Mouse (Mus musculus) embryonic fibroblast, embryonic 13.5 days (primary cell): ENCODE measurements around the gene Aldh1a2. TPM values are rescaled to one million over a fixed set of nuclear protein-coding genes. Genes with fewer than 3 reads are reported as not detected.

ENCODE experiments used
- H3K27ac ChIP-seq: 2 replicates; pipeline ENCODE4 v1.5.1; 2012; ENCODE audit warnings: low read length, control low read depth, inconsistent platforms; ENCODE audit not compliant: insufficient read depth
- H3K4me1 ChIP-seq: 2 replicates; pipeline ENCODE4 v1.6.1; 2011; ENCODE audit warnings: low read length; ENCODE audit not compliant: control insufficient read depth, insufficient read depth
- H3K4me3 ChIP-seq: 2 replicates; pipeline ENCODE4 v1.5.1; 2011; ENCODE audit warnings: mild to moderate bottlenecking, control low read depth, low read length; ENCODE audit not compliant: insufficient read depth
- CTCF ChIP-seq: IDR thresholded peaks from 2 replicates; pipeline ENCODE4 v1.5.1; 2011; ENCODE audit warnings: mild to moderate bottlenecking, control low read depth, low read length, moderate library complexity, borderline replicate concordance; ENCODE audit not compliant: insufficient read depth
- POLR2A ChIP-seq: IDR thresholded peaks from 2 replicates; pipeline ENCODE4 v1.6.1; 2011; ENCODE audit warnings: low read depth, mild to moderate bottlenecking, control low read depth, low read length, moderate library complexity
- polyA plus RNA-seq: library from polyadenylated mRNA; stranded (reverse); fragments of >200 nt; gene quantifications from 2 replicates; pipeline ENCODE4 v1.2.4, GENCODE M21; 2011; ENCODE audit warnings: low read depth; ENCODE audit not compliant: missing spikeins, insufficient read length

Gene Aldh1a2
- polyA plus RNA-seq, 1 experiment = 4.0 TPM

DNA sequence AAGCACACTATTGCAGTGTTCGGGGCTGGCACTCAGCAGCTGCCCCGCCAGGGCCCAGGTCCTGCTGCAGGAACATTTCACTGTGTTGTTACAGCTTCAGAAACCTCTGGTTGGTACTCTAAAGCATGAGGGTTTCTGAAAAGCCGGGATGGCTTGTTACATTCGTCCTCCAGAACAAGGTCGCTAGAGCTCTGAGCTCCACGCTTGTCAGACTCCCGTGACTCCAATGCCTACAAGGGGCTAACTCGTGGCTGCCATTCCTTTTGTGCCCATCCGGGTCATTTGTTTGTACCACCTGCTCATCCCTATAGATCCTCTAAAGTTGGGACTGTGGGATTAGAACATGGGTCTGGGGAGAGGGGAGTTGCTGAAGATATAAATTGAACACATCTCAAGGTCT, 70.8 kb downstream of the Aldh1a2 start:
- Histone ChIP-seq H3K27ac (no peak overlapping the region), H3K4me3 (no peak overlapping the region), H3K4me1 (peaks cover 2% of the 10 kb centered on the region)
- TF ChIP-seq POLR2A (no peak), CTCF (no peak)

DNA sequence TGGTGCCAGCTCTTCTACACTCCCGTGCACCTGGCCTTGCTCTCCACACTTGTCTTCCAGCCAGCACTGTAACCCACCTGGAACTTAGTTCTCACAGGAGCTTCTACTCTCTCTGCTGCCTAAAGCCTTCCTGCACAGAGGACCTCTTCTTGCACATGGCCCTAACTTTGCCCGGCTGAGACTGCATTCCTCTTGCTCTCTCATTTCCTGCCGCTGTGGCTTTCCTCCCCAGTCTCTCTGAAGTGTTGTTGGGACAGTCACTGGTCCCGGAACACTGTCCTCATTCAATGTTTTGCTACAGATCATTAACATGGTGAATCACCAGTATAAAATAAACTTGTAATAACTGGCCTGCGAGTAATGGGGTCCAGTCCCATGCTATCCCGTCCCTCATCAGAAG, 73.1 kb downstream of the Aldh1a2 start:
- Histone ChIP-seq H3K27ac (peak overlapping the region; percentile 30; the same call in 1 of the 2 replicates), H3K4me3 (no peak overlapping the region), H3K4me1 (peaks cover 2% of the 10 kb centered on the region)
- no peak for TF ChIP-seq POLR2A
- TF ChIP-seq CTCF = no peak

DNA sequence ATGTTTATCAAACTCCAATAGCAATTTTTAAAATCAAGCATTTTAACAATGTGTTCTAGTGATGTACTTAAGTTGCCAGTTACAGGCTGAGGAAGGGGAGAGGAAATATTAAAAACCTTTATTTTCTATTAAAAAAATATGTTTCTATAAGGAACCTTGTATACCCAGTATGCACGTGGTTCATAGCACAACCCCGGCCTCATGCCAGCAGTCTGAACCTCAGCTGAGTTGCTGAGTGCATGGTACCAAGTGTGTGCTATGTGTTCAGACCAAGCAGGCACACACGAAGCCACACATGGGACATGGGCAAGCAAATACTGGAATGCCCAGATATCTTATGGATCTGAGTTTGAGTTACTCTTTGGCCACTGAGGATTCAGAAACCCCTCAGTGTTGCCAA, 74.2 kb downstream of the Aldh1a2 start:
- H3K27ac ChIP-seq = no peak overlapping the region
- H3K4me1 ChIP-seq = peaks cover 2% of the 10 kb centered on the region
- TF ChIP-seq POLR2A (no peak), CTCF (no peak)
- no peak overlapping the region for H3K4me3 ChIP-seq

DNA sequence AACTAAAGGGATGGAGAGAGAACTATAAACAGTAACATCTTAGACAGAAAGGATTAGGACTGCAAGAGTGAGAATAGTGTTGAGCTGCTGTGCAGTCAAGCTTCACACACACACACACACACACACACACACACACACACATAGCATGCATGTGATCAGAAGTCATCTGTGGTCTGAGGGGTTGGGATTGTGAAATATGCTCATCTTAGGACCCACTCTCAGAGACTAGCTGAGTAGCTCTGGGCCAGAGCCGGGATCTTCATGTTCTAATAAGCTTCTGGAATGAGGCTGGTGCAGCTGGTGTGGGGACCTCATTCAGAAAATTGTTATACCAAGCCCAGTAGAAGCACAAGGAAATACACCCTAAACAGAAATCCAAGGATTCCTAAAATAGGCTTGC, 75.1 kb downstream of the Aldh1a2 start:
- no peak overlapping the region for H3K4me3 ChIP-seq
- no peak for TF ChIP-seq POLR2A
- no peak for TF ChIP-seq CTCF
- H3K4me1 ChIP-seq = peaks cover 2% of the 10 kb centered on the region
- no peak overlapping the region for H3K27ac ChIP-seq

DNA sequence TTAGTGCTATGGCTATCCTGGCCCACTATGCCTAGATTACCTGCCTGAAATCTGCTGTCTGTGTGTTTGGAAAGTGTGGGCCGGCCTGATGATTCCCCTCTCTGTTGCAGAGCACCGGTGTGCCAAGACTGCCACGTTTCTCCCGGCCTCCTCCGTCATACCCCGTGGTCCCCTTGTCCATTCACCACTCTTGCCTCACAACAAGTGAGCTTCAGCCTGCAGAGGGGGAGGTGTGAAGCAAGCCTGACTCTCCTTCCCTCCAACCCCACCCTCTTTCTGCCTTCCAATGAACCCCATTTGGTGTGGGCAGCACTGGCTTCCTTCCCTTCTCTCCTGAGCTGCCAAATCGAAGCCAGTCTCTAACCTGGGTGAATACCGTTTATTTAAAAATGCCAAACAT, 79.9 kb downstream of the Aldh1a2 start:
- H3K27ac ChIP-seq = no peak overlapping the region
- H3K4me3 ChIP-seq = no peak overlapping the region
- TF ChIP-seq CTCF (no peak), POLR2A (no peak)
- peaks cover 2% of the 10 kb centered on the region; the same call in 1 of the 2 replicates for H3K4me1 ChIP-seq

DNA sequence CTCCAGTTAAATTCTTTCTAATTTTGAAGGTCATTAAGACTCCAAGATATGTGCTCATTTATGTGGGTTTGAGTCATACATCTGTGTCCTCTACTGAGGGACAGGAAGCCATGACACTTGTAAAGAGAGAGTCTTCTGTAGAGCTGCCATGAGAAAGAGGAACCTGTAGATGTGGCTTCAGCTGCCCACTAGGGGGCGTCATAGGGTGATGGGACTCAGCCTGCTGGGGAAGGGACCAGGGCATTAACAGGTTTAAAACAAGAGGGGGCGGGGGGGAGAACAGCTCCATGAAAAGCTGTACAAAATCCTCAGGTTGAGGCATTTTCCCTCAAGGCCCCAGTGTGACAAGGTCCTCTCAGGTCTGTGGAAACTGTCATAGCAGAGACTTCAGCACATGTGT, 88.0 kb downstream of the Aldh1a2 start:
- H3K27ac ChIP-seq = no peak overlapping the region
- H3K4me3 ChIP-seq = no peak overlapping the region
- H3K4me1 ChIP-seq = no peaks in the 10 kb centered on the region
- TF ChIP-seq POLR2A = no peak
- no peak for TF ChIP-seq CTCF

DNA sequence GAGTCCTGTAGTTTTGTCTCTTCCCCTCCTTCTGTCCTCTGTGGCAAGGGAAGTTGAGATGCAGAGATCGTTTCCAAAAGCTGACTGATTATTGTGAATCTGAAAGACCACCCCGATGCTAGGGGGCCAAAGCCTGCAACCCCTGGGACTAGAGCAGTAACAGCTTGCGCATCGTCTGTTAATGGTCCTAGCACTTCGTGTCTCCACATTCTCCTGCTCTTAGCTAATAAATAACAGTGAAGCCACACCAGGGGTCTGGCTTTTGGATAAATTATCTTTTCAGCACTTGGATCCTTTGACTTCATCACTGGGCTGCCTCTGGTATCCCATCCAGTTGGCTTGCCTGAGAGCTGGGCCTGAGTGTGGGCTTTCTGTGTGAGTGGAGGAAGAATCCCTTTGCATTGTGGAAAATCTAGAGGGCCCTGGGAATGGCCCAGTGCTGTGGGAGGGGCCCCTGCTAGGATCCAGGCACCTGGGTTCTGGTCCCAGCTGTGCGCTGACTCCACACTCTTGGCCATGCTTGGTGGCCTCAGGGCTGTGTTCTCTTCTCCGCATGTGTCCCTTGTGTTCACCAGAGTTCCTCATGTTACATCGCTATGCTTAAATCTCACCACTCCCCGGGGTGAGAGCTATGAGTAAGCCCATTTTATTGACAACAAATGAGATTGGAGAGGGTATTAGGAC, 91.7 kb downstream of the Aldh1a2 start:
- TF ChIP-seq POLR2A (no peak), CTCF (no peak)
- no peak overlapping the region for H3K27ac ChIP-seq

DNA sequence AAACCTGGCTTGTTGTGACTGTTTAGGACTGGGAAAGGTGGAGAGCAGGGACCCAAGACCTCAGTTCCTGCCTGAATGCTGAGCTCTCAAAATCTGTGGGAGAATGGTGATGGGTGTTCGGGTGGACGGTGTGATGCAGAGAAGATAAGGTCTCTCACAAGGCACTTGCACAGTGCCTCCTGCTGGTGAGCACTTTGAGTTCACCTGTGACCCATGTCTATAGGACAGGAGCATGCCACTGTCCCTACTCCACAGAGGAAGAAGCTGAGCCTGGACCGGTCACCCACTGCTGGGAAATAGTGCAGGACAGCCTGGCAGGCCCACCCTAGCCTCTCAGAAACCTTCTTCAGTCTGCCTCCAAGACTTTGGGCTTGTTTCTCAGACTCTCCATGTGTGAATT, 100.4 kb downstream of the Aldh1a2 start:
- H3K4me3 ChIP-seq = no peak overlapping the region
- peak; percentile 7; the same call in 1 of the 2 replicates for TF ChIP-seq CTCF
- no peak for TF ChIP-seq POLR2A
- peaks cover 9% of the 10 kb centered on the region for H3K4me1 ChIP-seq
- H3K27ac ChIP-seq = no peak overlapping the region

More for the DNA sequence above, 91.7 kb downstream of the Aldh1a2 start:
- Histone ChIP-seq H3K4me3 (no peak overlapping the region), H3K4me1 (no peaks in the 10 kb centered on the region)

DNA sequence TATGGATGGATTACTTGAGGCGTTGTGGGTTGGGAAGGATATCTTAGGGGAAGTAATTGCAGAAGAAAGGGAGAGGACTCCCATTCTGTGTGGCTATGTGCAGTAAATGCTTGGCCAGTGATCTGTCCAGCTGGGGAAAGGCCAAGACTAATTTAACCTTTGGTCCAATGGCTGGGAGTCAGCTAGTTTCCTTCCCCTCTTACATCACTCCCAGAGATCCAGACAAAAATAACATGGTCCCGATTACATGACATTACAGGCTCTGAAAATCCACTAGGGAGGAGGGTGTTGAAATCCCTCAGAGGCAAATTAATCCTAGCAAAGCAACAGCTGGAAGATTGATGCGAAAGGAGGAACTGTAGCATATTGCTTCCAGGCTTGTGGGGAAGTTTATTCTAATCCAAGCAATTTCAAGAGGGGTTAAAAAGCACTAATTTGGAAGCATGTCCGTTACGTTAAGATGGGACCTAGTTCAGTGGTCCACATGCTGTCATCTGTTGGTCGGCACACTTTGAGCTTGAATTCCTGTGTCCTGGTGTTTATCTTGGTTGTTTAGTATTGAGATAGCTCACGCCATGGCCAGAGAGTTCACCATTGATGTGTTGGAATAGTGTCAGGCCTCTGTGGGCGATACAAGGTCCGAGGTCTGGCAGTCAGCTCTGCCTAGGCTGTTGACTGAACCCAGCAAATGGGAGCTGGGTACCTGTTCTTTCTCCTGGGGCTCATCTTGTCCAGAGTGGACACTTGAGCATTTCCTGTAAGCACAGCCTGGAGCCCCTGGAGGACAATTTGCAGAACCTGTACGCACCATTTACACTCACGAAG, 101.7 kb downstream of the Aldh1a2 start:
- TF ChIP-seq POLR2A (no peak), CTCF (no peak)
- Histone ChIP-seq H3K4me1 (peaks cover 9% of the 10 kb centered on the region), H3K4me3 (no peak overlapping the region), H3K27ac (no peak overlapping the region)

DNA sequence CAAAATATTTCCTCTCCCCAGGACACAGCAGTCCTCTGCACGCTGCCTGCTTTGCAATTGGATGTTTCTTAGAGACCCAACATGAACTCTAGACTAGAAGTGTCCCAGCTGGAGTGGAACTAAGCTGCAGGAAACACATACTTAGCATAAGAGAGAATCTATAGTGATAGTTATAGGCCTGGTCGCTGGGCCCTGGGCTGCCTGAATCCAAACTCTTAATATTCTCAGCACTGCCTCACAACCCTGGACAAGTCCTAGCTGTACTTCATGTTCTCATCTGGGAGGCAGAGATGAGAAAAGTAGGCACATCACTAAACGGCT, 102.3 kb downstream of the Aldh1a2 start:
- TF ChIP-seq POLR2A = no peak
- TF ChIP-seq CTCF = no peak
- Histone ChIP-seq H3K4me1 (peaks cover 9% of the 10 kb centered on the region), H3K27ac (no peak overlapping the region), H3K4me3 (no peak overlapping the region)
